ENCODE assay signal across 9 mouse cellular contexts in genomic region chr7:96899036-96899569, GRCm38 (mm10). TPM values are rescaled to one million over a fixed set of nuclear protein-coding genes. Genes with fewer than 3 reads are reported as not detected.
DNase-seq lines count a peak whose midpoint lies in the region; ATAC-seq lines count a peak whose summit lies in the region.
"Had no signal": no experiment of that assay in that cellular context is flagged by ENCODE, and none has a peak within 500 bp of the region (broad histone marks: within the 10 kb centered on the region; RNA-seq: fewer than 3 reads in every experiment).

No protein-coding gene starts in this region.

- no peaks in the 10 kb centered on the region for H3K27me3 ChIP-seq in heart, embryonic 16.5 days (ENCODE audit: control insufficient read depth, insufficient read depth, low read length)
- no peaks in the 10 kb centered on the region for H3K27me3 ChIP-seq in midbrain, embryonic 11.5 days (ENCODE audit: control insufficient read depth, insufficient read depth, low read length)
- H3K27me3 ChIP-seq in midbrain, embryonic 10.5 days (ENCODE audit: low read depth, poor library complexity, severe bottlenecking), result no peaks in the 10 kb centered on the region
- no peaks in the 10 kb centered on the region for H3K27me3 ChIP-seq in stomach, embryonic 16.5 days (ENCODE audit: control insufficient read depth, insufficient read depth, low read length)

- H3K27ac ChIP-seq in heart, embryonic 16.5 days (ENCODE audit: low read length), result peak overlapping the region; percentile 61
- no peak overlapping the region for H3K27ac ChIP-seq in midbrain, embryonic 11.5 days (ENCODE audit: low read depth, low read length)
- no peak overlapping the region for H3K27ac ChIP-seq in midbrain, embryonic 10.5 days (replicated peaks)
- H3K27ac ChIP-seq in stomach, embryonic 16.5 days (ENCODE audit: low read length), result peak overlapping the region; percentile 73

- H3K9ac ChIP-seq in heart, embryonic 16.5 days (ENCODE audit: low read length), result 0 out of 2 replicates have a peak overlapping the region, but pooled peaks have one; percentile 41
- no peak overlapping the region for H3K9ac ChIP-seq in midbrain, embryonic 11.5 days (ENCODE audit: low read length)
- H3K9ac ChIP-seq in stomach, embryonic 16.5 days (ENCODE audit: low read length), result no peak overlapping the region

- H3K9me3 ChIP-seq in heart, embryonic 16.5 days (replicated peaks; ENCODE audit: control insufficient read depth, low read length), result no peaks in the 10 kb centered on the region
- no peaks in the 10 kb centered on the region for H3K9me3 ChIP-seq in midbrain, embryonic 11.5 days (ENCODE audit: control insufficient read depth, low read length)
- 0 out of 2 replicates have a peak, but pooled peaks cover 4% of the 10 kb centered on the region for H3K9me3 ChIP-seq in midbrain, embryonic 10.5 days (replicated peaks)
- H3K9me3 ChIP-seq in stomach, embryonic 16.5 days (replicated peaks; ENCODE audit: control insufficient read depth, low read length), result no peaks in the 10 kb centered on the region

- peak overlapping the region; percentile 37 for H3K4me2 ChIP-seq in heart, embryonic 16.5 days (ENCODE audit: low read depth, low read length)
- H3K4me2 ChIP-seq in midbrain, embryonic 11.5 days, result no peak overlapping the region
- no peak overlapping the region for H3K4me2 ChIP-seq in stomach, embryonic 16.5 days (ENCODE audit: low read depth, low read length)

- H3K4me3 ChIP-seq in heart, embryonic 16.5 days (ENCODE audit: low read length), result peak overlapping the region; percentile 18
- no peak overlapping the region for H3K4me3 ChIP-seq in midbrain, embryonic 11.5 days (ENCODE audit: low read depth, low read length)
- no peak overlapping the region for H3K4me3 ChIP-seq in midbrain, embryonic 10.5 days
- H3K4me3 ChIP-seq in stomach, embryonic 16.5 days (replicated peaks; ENCODE audit: low read length), result no peak overlapping the region

- peaks cover 8% of the 10 kb centered on the region; the same call in 1 of the 2 replicates for H3K36me3 ChIP-seq in heart, embryonic 16.5 days (ENCODE audit: control insufficient read depth, insufficient read depth)
- peaks cover 15% of the 10 kb centered on the region for H3K36me3 ChIP-seq in midbrain, embryonic 11.5 days (ENCODE audit: control insufficient read depth, insufficient read depth, low read length)
- peaks cover 93% of the 10 kb centered on the region for H3K36me3 ChIP-seq in midbrain, embryonic 10.5 days
- no peaks in the 10 kb centered on the region; the same call in 1 of the 2 replicates for H3K36me3 ChIP-seq in stomach, embryonic 16.5 days (ENCODE audit: control insufficient read depth, insufficient read depth, low read length)

- peaks cover 10% of the 10 kb centered on the region for H3K4me1 ChIP-seq in heart, embryonic 16.5 days (ENCODE audit: control insufficient read depth, insufficient read depth, low read length)
- H3K4me1 ChIP-seq in midbrain, embryonic 11.5 days (ENCODE audit: control insufficient read depth, insufficient read depth, low read length), result 0 out of 2 replicates have a peak, but pooled peaks cover 2% of the 10 kb centered on the region
- H3K4me1 ChIP-seq in midbrain, embryonic 10.5 days, result peaks cover 11% of the 10 kb centered on the region
- H3K4me1 ChIP-seq in stomach, embryonic 16.5 days (ENCODE audit: control insufficient read depth, insufficient read depth, low read length), result peaks cover 20% of the 10 kb centered on the region; the same call in 1 of the 2 replicates

- no peak for DNase-seq in heart, adult 18-20 months
- no peak for DNase-seq in midbrain, embryonic 11.5 days (ENCODE audit: low spot score, missing footprints)
- no peak for DNase-seq in midbrain, embryonic 10.5 days (ENCODE audit: low spot score)
- DNase-seq in left cerebral cortex, postnatal 14 days (ENCODE audit: low spot score in 2 of 2), result peak; percentile 33 to 63
- no peak for DNase-seq in thymus, postnatal 36 days
- DNase-seq in embryo, embryonic 9.5 days (ENCODE audit: extremely low spot score), result no peak
- DNase-seq: adrenal gland, postnatal 10 days had no signal

- WGBS in heart, embryonic 16.5 days, result 25% methylated on average over 10 of the region's 10 CpGs
- WGBS in midbrain, embryonic 11.5 days, result 71% methylated on average over 10 of the region's 10 CpGs
- WGBS in midbrain, embryonic 10.5 days, result 81% methylated on average over 10 of the region's 10 CpGs
- 38% methylated on average over 10 of the region's 10 CpGs for WGBS in stomach, embryonic 16.5 days

- peak; percentile 58 for ATAC-seq in heart, embryonic 16.5 days (replicated peaks; ENCODE audit: extremely low read depth, insufficient read depth, low FRiP score)
- 0 out of 2 replicates have a peak, but pooled peaks have one; percentile 27 for ATAC-seq in midbrain, embryonic 11.5 days (ENCODE audit: low FRiP score)
- peak; percentile 67 for ATAC-seq in stomach, embryonic 16.5 days (ENCODE audit: insufficient read depth, low FRiP score)

- intact Hi-C loops in left cerebral cortex, postnatal 14 days (cut with DNase I), result no loop called here

RNA-seq across cellular contexts. Expression of gene Nars2, which starts 52.2 kb away (rescaled TPM):
- polyA plus RNA-seq in heart, embryonic 16.5 days (2015; fragmentation: Nextera tagmentation; extraction: Ambion mirVana), result 20.9 and 22.0 TPM in 2 replicates
- 10 to 100 TPM; 22.6 to 23.5 TPM for total RNA-seq in heart, adult 18-20 months (2021)
- 20.6 and 24.5 TPM in 2 replicates for polyA plus RNA-seq in midbrain, embryonic 11.5 days (2014; fragmentation: Nextera tagmentation; extraction: Ambion mirVana)
- 24.4 and 26.1 TPM in 2 replicates for polyA plus RNA-seq in midbrain, embryonic 10.5 days (2016; fragmentation: Nextera tagmentation; extraction: Ambion mirVana)
- total RNA-seq in left cerebral cortex, postnatal 14 days (2021), result 10 to 100 TPM; 16.4 to 18.3 TPM
- 22.9 and 23.7 TPM in 2 replicates for polyA plus RNA-seq in stomach, embryonic 16.5 days (2015; fragmentation: Nextera tagmentation; extraction: Ambion mirVana)

Comparison
In these comparisons a context has a peak if more than half of its experiments do, and no peak if none do; other contexts are left out.
1. H3K27ac ChIP-seq: peak in heart, embryonic 16.5 days (single experiment) and stomach, embryonic 16.5 days (single experiment); none in midbrain, embryonic 11.5 days (single experiment) and midbrain, embryonic 10.5 days (single experiment).
2. DNase-seq: peak in left cerebral cortex, postnatal 14 days (2 of 2); none in heart, adult 18-20 months (0 of 2), midbrain, embryonic 11.5 days (single experiment), midbrain, embryonic 10.5 days (single experiment), thymus, postnatal 36 days (0 of 2) and embryo, embryonic 9.5 days (single experiment).
3. Peak in every context shown above with its lines, with median percentiles within 50 percentile points of each other: ATAC-seq.